Mouse (Mus musculus): ENCODE data around the gene Agpat2. TPM values are rescaled to one million over a fixed set of nuclear protein-coding genes. Genes with fewer than 3 reads are reported as not detected.
A peak's percentile ranks its signal among the peaks of the same experiment; 100 is the strongest.

Gene Agpat2
- polyA plus RNA-seq, 1 experiment from 2014 or later = 19.9 TPM

DNA sequence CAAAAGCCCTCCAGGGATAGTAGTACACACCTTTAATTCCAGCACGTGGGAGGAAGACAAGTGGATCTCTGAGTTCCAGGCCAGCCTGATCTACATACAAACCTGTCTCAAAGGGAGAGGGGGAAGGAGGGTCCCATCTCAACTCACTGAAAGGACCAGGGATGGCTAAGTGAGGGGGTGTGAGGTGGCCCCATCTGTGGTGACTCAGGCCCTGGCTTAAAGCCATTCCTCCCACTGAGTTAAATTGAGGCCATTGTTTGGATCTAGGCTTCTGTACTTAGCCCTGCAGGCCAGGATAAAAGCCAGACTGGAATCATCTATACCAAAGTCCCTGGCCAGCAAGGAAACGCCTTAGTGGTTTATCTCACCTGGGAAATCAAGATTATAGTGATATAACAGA is 17.0 kb upstream of the Agpat2 start:
- no peaks in the 10 kb centered on the region for H3K9me3 ChIP-seq (replicated peaks)
- H3K36me3 ChIP-seq = no peaks in the 10 kb centered on the region
- no peak overlapping the region for H3K4me2 ChIP-seq
- H3K27ac ChIP-seq = no peak overlapping the region
- WGBS = 44% methylated on average over 2 of the region's 2 CpGs
- H3K27me3 ChIP-seq = no peaks in the 10 kb centered on the region
- ATAC-seq (replicated peaks; ENCODE audit: insufficient number of reproducible peaks, insufficient read depth, low FRiP score, low read depth) = no peak
- H3K4me3 ChIP-seq = no peak overlapping the region
- H3K9ac ChIP-seq = no peak overlapping the region
- 0 out of 2 replicates have a peak, but pooled peaks cover 2% of the 10 kb centered on the region for H3K4me1 ChIP-seq (replicated peaks)

DNA sequence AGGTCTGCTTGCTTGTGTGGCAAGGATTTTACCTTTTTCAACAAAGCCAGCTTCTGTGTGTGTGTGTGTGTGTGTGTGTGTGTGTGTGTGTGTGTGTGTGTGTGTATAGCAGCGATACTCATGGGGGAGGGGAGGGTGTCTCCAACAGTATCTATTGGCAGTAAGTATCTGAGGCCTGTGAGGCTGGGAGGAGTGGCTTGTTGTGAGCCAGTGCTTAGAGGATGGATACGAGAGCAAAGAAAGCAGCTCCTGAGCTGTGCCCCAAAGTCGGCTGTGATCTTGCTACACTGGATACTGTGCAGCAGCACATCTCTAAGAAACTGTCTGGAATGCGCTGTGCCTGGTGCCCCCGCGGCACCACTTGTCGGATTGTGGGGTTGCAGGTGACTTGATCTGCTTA is 13.7 kb upstream of the Agpat2 start:
- H3K9me3 ChIP-seq (replicated peaks) = no peaks in the 10 kb centered on the region
- no peak for ATAC-seq (replicated peaks; ENCODE audit: insufficient number of reproducible peaks, insufficient read depth, low FRiP score, low read depth)
- H3K27me3 ChIP-seq = no peaks in the 10 kb centered on the region
- no peak overlapping the region for H3K9ac ChIP-seq
- WGBS = 54% methylated on average over 7 of the region's 7 CpGs
- H3K36me3 ChIP-seq = no peaks in the 10 kb centered on the region
- no peak overlapping the region for H3K4me3 ChIP-seq
- H3K27ac ChIP-seq = no peak overlapping the region
- no peak overlapping the region for H3K4me2 ChIP-seq
- 0 out of 2 replicates have a peak, but pooled peaks cover 2% of the 10 kb centered on the region for H3K4me1 ChIP-seq (replicated peaks)

DNA sequence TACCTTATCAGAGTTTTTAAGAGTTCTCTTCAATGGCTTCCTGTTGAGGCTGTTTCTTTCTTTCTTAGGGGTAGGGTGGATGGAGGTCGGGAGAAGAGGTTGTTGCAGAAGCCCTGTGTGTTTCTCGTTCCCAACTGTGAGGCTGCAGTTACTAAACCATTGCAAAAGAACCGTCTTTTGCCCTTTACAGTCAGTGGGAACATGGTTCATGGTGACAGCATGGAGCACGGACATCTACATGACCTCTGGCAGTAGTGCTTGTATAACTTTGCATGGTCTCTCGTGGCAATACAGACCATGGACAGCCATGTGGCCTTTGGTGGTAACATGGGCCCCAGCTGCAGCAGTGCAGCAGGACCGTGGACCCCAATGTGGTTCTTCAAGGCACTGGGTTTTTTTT is 13.1 kb upstream of the Agpat2 start:
- 65% methylated on average over 6 of the region's 6 CpGs for WGBS
- H3K9ac ChIP-seq = no peak overlapping the region
- no peaks in the 10 kb centered on the region for H3K9me3 ChIP-seq (replicated peaks)
- ATAC-seq (replicated peaks; ENCODE audit: insufficient number of reproducible peaks, insufficient read depth, low FRiP score, low read depth) = no peak
- no peak overlapping the region for H3K4me2 ChIP-seq
- no peaks in the 10 kb centered on the region for H3K27me3 ChIP-seq
- H3K36me3 ChIP-seq = no peaks in the 10 kb centered on the region
- 0 out of 2 replicates have a peak, but pooled peaks cover 2% of the 10 kb centered on the region for H3K4me1 ChIP-seq (replicated peaks)
- H3K4me3 ChIP-seq = no peak overlapping the region
- H3K27ac ChIP-seq = no peak overlapping the region

DNA sequence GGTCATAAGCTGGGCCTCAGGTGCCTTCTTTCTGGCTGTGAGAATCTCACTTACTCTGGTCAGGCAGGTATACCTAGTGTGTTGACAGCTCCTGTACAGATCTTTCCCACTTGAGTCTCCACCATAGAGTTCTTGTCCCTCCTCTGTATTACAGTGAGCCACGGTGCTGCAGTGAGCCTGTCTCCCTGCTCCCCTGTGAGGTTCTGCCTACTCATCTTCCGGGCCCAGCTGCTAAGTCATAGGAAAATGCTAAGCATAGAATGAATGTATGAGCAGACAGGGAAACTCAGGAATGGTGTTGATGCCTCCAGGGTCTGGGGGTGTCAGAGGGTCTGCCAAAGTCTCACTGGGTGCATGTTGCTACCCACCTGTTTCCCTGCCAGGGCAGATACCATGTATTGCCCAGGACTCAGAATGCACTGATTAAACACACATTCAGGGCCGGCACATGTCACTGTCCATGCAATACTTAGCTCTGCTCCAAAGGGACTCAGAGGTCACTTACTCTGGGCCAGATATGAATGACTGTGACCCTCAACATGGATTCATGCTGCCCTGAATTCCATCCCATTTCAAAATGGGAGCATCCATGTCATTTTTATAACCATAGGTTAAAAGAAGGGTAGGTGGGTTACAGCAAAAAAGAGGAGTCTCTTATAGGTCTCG is 11.4 kb upstream of the Agpat2 start:
- no peak overlapping the region for H3K4me2 ChIP-seq
- 81% methylated on average over 4 of the region's 4 CpGs for WGBS
- no peaks in the 10 kb centered on the region for H3K9me3 ChIP-seq (replicated peaks)

DNA sequence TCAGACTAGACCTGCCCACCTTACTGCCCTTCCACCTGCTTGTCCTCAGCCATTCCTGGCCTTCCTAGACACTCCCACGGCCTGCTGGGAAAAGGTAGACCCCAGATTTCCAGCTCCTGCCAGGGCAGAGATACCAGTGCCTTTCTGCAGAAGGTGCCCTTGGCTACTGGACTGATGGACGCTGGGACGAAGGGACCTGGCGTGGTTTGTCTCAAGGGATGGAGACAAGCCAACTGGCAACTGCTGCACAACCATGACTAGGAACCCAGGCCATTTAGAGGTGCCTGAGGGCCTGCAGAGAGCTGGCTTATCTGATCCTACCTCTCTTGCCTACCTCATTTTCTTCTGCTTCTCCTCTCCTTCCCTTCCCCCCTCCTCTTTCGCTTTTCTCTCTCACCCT is 10.7 kb upstream of the Agpat2 start:
- Histone ChIP-seq H3K9ac (no peak overlapping the region), H3K4me2 (no peak overlapping the region), H3K36me3 (no peaks in the 10 kb centered on the region), H3K27me3 (no peaks in the 10 kb centered on the region), H3K9me3 (replicated peaks) (no peaks in the 10 kb centered on the region), H3K4me1 (replicated peaks) (0 out of 2 replicates have a peak, but pooled peaks cover 2% of the 10 kb centered on the region), H3K4me3 (no peak overlapping the region), H3K27ac (no peak overlapping the region)
- ATAC-seq (replicated peaks; ENCODE audit: insufficient number of reproducible peaks, insufficient read depth, low FRiP score, low read depth) = no peak
- WGBS = 66% methylated on average over 5 of the region's 5 CpGs

More for the DNA sequence above, 11.4 kb upstream of the Agpat2 start:
- Histone ChIP-seq H3K4me3 (no peak overlapping the region), H3K9ac (no peak overlapping the region), H3K27me3 (no peaks in the 10 kb centered on the region), H3K27ac (no peak overlapping the region), H3K4me1 (replicated peaks) (0 out of 2 replicates have a peak, but pooled peaks cover 2% of the 10 kb centered on the region), H3K36me3 (no peaks in the 10 kb centered on the region)
- ATAC-seq (replicated peaks; ENCODE audit: insufficient number of reproducible peaks, insufficient read depth, low FRiP score, low read depth) = no peak

DNA sequence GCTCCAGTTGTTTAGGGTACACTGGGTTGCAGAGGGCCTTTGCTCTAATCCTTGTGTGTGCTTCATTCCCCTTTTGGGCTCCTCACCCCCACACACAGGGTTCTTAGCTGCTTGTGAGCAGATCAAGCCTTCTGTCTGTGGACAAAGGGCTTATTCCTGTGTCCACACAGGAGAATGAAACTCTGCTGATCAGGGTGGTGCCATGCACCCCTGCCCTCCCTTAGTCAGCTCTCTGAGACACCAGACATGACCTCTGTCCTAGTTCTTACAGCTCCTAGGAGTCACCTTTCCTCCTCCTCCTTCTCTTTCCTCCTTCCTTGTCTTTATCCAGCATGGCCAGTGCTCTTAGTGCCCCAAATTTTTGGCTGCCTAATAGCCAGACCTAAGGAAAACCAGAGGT is 7.7 kb upstream of the Agpat2 start:
- ATAC-seq (replicated peaks; ENCODE audit: insufficient number of reproducible peaks, insufficient read depth, low FRiP score, low read depth) = no peak
- peaks cover 8% of the 10 kb centered on the region for H3K4me1 ChIP-seq (replicated peaks)
- no peak overlapping the region for H3K27ac ChIP-seq
- H3K27me3 ChIP-seq = no peaks in the 10 kb centered on the region
- H3K9ac ChIP-seq = no peak overlapping the region
- no peaks in the 10 kb centered on the region for H3K36me3 ChIP-seq
- H3K9me3 ChIP-seq (replicated peaks) = no peaks in the 10 kb centered on the region
- H3K4me3 ChIP-seq = no peak overlapping the region
- no peak overlapping the region for H3K4me2 ChIP-seq

DNA sequence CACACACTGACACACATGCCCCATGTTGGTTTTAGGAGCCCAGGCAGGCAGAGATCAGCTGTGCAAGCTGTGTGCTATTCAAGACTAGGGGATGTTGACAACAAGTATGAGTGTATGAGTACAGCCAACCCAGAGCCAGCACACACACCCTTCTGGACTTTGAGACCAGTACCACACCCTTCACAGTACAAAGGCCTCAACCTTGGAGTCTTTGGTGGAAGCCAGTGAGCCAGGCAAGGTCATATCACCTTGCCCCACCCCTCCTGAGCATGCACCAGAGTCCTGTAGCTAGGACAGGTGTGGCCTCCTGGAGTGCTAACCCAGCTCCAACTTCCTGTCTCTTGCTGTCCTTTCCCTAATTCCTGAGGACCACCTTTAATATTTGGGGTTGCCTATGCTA is 6.8 kb upstream of the Agpat2 start:
- no peak overlapping the region for H3K4me3 ChIP-seq
- no peaks in the 10 kb centered on the region for H3K27me3 ChIP-seq
- H3K9me3 ChIP-seq (replicated peaks) = no peaks in the 10 kb centered on the region
- no peak overlapping the region for H3K27ac ChIP-seq
- H3K9ac ChIP-seq = no peak overlapping the region
- H3K36me3 ChIP-seq = no peaks in the 10 kb centered on the region
- peaks cover 16% of the 10 kb centered on the region for H3K4me1 ChIP-seq (replicated peaks)
- no peak for ATAC-seq (replicated peaks; ENCODE audit: insufficient number of reproducible peaks, insufficient read depth, low FRiP score, low read depth)
- H3K4me2 ChIP-seq = no peak overlapping the region

DNA sequence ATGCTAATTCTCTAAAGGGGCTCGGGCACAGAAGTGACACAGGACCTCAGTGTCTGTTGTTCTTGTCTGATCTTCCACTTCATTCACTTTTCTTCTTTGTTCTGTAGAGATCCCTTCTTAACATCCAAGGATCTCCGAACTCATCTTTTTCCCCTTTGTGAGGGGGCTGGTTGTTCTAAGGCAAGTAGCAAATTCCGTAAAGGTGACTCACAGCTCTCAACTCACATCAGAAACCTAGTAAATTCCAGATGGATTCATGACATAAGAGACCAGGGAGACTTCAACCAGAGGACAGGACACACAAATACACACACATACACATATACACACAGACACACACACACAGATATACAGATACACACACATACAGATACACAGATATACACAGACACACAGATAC is 6.3 kb upstream of the Agpat2 start:
- Histone ChIP-seq H3K27me3 (no peaks in the 10 kb centered on the region), H3K27ac (no peak overlapping the region), H3K9me3 (replicated peaks) (no peaks in the 10 kb centered on the region), H3K4me1 (replicated peaks) (peaks cover 18% of the 10 kb centered on the region), H3K36me3 (no peaks in the 10 kb centered on the region), H3K4me2 (no peak overlapping the region), H3K4me3 (no peak overlapping the region), H3K9ac (no peak overlapping the region)
- ATAC-seq (replicated peaks; ENCODE audit: insufficient number of reproducible peaks, insufficient read depth, low FRiP score, low read depth) = no peak
- WGBS = 77% methylated on average over 3 of the region's 3 CpGs

DNA sequence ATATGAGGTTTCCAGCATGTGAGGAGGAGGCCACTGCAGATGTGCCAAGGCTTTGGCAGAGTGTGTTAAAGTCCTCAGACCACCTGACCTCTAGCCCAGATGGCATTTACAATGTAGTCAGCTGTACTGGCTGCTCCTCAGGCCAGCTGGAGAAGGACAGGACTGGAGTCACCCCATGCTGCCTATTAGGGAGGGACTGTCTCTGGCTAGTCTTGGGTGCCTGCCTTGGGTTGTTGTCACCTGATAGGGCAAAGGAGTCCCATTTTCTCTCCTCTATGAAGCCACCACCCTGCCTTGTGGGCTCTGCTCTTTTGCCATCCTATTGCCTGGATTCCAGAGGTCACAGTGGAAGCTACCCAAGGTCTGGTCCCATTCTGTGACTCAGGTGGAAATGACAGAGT is 5.0 kb upstream of the Agpat2 start:
- Histone ChIP-seq H3K27me3 (no peaks in the 10 kb centered on the region), H3K9ac (no peak overlapping the region), H3K9me3 (replicated peaks) (no peaks in the 10 kb centered on the region), H3K4me2 (no peak overlapping the region), H3K4me3 (no peak overlapping the region), H3K36me3 (no peaks in the 10 kb centered on the region), H3K4me1 (replicated peaks) (peaks cover 24% of the 10 kb centered on the region), H3K27ac (no peak overlapping the region)
- ATAC-seq (replicated peaks; ENCODE audit: insufficient number of reproducible peaks, insufficient read depth, low FRiP score, low read depth) = no peak

DNA sequence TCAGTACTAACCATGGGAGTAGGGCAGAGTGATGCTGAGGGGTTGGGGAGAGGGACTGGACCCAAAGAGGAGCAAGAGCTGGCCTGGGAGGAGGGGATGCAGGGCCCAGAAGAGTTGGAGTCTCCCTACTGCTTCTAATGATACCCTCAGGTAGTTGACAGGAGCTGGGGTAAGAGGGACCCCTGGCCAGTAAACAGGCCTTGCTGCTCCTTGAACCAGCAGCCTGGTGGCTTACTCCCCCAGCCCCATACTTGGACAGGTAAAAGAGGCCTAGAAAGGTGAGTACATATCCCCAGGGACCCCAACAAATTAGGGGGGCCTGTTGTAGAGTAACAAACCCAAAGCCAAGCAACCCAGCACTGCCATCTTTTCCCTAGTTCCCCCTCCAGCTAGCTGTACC is 4.6 kb upstream of the Agpat2 start:
- H3K4me3 ChIP-seq = no peak overlapping the region
- H3K27ac ChIP-seq = no peak overlapping the region
- H3K4me1 ChIP-seq (replicated peaks) = peaks cover 26% of the 10 kb centered on the region
- H3K36me3 ChIP-seq = no peaks in the 10 kb centered on the region
- H3K27me3 ChIP-seq = no peaks in the 10 kb centered on the region
- no peak overlapping the region for H3K9ac ChIP-seq
- H3K4me2 ChIP-seq = no peak overlapping the region
- H3K9me3 ChIP-seq (replicated peaks) = no peaks in the 10 kb centered on the region
- no peak for ATAC-seq (replicated peaks; ENCODE audit: insufficient number of reproducible peaks, insufficient read depth, low FRiP score, low read depth)

DNA sequence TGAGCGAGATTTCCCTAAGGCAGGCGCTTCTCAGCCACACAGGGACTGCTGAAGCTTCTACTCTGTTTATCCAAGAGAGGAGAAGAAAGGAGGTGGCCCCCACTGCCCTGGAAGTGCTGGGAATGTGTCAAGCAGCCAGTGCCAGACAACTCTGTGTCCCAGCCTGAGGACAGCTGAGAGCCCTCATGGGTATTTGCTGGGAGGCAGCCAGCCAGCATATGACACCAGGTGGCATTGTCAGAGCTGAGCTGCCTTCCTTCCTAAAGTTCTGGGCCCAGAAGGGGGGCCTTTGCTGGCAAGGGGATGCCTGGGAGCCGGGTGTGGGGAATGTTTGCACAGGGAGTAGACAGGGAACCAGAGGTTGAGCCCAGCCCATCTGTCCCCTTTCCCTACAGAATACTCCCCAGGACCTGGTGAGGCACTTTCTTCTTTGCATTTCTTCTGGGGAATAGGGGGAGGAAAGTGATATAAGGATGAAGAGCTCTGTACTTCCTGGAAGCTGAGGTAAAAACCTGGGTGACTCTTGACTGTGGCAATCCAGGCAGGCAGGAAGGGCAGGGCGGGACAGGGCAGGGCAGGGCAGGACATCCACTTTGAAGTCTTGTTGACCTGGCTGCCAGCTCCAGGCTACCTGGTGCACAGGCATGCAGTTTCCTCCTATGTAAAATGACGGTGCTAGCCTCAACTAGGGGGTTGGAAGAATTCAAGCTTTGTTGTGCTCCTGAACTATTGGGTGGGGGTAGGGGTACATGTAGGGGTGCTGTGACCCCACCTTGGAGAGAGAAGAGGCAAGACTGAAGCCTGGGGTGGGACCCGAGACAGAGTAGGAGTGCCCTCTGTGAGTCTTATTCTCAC is 3.1 kb upstream of the Agpat2 start:
- Histone ChIP-seq H3K27me3 (no peaks in the 10 kb centered on the region), H3K4me2 (0 out of 2 replicates have a peak overlapping the region, but pooled peaks have one; percentile 10), H3K27ac (peak overlapping the region; percentile 73), H3K4me1 (replicated peaks) (peaks cover 34% of the 10 kb centered on the region), H3K9me3 (replicated peaks) (no peaks in the 10 kb centered on the region), H3K36me3 (no peaks in the 10 kb centered on the region), H3K9ac (peak overlapping the region; percentile 35), H3K4me3 (no peak overlapping the region)
- peak; percentile 23; the same call in 1 of the 2 replicates for ATAC-seq (replicated peaks; ENCODE audit: insufficient number of reproducible peaks, insufficient read depth, low FRiP score, low read depth)
- WGBS = 47% methylated on average over 6 of the region's 6 CpGs

DNA sequence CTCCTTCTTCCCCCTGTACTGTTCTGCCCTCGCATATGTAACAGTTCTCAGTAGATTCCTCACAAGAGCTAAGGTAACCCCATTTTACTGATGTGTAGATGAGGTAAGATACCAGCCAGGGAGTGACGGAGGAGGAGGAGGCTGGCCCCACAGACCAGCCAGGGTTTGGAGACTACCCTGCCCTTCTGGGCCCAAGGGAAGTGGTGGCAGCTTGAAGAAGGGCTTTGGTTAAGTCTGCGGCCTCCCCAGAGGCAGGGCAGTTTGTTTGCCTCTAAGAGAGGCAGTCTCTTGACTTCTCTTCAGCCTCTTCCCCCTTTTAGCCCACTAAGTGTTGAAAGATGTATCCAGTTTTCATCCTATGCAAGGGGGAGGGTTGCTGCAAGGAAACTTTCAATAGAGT is 2.4 kb upstream of the Agpat2 start:
- Histone ChIP-seq H3K4me3 (no peak overlapping the region), H3K27me3 (no peaks in the 10 kb centered on the region), H3K4me2 (0 out of 2 replicates have a peak overlapping the region, but pooled peaks have one; percentile 10), H3K4me1 (replicated peaks) (peaks cover 34% of the 10 kb centered on the region), H3K27ac (peak overlapping the region; percentile 73), H3K9me3 (replicated peaks) (no peaks in the 10 kb centered on the region), H3K9ac (peak overlapping the region; percentile 35), H3K36me3 (no peaks in the 10 kb centered on the region)
- WGBS = 56% methylated on average over 3 of the region's 3 CpGs
- no peak for ATAC-seq (replicated peaks; ENCODE audit: insufficient number of reproducible peaks, insufficient read depth, low FRiP score, low read depth)

All from heart, embryonic 15.5 days (tissue).